Mouse (Mus musculus): ENCODE measurements around the gene Slc9a8. TPM values are rescaled to one million over a fixed set of nuclear protein-coding genes. Genes with fewer than 3 reads are reported as not detected.

Slc9a8 gene
- 9.4 TPM for polyA plus RNA-seq (2014; fragmentation: Illumina TruSeq; extraction: RNeasy Lipid Tissue Mini Kit (QIAGEN cat#74804); ENCODE audit: low replicate concordance)

DNA sequence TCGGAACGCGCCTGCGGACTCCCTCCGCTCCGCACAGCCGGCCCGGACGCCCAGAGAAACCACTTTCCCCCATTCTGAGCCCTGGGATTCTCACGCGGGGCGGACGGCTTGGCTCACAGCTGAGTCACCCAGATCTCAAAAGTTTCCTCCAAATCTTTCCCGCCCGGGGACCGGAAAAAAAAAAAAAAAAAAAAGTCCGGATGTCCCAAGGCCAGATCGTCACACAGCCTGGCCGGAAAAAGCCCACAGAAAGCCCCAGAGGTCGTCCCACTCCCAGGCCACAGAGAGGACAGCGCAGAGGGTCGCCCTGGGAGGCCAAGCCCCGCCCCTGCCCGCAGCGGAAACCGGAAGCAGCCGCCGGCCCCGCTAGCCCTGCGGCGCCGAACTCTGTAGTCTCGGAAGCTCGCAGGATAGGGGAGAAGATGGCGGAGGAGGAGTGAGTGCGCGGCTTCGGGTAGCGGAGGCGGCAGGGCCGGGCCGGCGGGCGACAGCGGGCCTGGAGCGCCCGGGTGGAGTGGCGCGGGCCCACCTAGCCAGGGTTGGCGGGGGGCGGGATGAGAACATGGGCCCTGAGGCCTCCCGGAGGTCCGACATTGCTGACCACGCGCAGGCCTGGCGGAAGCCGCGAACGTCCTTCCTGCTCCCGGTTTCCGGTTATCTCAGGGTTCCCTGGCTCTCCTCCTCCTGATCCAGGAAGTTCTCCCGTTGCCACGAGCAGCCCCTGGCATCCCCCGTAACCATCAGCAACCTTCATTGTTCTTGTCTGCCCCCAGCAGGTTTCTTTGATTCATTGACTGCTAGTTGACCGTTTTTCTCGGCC is at the start of gene Slc9a8:
Gene Slc9a8 (plus strand): TSS at position 383 of the 820 bp plus-strand sequence.

DNA sequence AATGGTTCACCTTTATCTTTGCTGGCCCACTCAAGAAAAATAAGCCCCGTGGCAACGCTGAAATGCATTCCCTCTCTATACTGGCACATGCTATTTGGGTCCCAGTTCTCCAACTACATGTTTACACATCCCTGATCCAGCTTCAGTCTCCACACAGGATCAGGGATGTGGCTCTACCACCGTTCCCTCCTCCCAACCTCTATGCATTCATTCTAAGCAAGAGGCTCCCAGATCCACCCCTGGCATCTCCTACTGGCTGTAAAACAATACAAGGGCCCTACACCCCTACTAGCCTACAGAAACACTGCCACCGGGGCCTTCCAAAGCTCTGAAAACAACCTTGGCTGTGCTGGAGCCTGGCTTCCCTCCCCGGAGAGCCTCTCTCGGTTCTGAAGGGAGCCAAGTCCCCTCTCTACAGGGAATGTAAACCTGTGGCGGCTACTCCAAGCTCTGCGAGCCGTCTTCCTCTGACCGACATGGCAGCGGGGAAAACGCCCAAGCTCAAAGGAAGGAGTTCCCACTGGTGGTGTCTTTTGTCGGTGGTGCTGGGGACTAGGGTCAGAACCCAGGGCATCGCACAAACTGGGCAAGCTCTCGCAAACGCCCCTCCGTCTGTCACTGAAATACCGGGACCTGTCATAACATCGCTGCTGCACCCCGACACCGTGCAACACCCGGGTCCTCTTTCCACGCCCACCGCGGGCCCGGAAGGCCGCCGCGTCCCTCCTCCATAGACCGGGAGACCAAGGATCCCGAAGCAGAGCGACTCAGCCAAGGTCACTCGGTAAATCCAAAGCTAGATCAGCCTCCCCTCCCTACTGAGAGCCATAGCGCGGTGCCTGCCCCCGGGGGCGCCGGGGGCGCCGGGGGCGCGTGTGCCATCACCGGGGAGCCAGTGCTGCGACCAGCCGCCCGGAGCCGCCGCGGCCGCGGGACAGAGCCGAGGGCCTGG is 70.5 kb downstream of the Slc9a8 start, which contains the start of gene Rnf114:
Gene Rnf114 (plus strand): TSS at position 889 of the 952 bp plus-strand sequence.

DNA sequence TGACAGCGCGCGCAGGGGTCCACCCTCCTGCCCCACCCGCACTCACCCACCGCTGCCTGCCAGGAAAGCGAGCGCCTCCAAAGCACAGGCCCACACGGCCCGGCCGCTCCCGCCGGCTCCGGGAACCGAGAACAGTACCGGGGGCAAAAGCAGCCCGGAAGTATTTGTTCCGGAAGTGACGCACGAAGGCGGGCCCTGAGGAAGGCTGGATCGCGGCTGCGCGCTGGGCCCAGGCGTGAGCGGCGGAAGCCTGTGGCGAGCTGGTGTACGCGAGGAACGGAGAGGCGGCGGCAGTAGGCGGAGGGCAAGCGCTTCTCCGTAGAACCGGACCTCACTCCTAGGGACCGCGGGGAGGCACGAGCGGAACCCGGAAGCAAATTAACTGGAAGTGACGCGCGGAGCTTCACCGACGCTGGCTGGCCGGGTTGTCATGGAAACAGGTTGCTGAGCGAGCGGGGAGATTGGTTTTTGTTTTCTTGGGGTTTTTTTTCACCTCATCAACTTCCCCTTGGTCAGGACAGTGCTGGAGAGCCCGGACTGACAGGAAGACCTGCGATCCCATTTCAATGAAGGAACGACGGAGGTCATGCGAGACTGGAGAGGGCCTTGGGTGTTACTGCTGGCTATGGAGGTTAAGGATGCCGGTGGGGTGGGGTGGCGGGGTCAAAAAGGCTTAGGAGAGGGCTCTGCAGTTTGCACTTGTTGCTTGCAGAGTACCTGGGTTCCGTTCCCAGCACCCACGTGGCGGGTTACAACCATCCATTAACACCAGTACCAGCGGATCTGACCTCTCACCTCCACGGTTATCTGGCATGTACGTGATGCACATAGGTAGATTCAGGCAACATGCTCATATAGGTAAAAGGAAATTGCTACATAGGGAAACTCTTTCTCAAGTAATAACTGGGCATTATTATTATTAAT is 71.5 kb downstream of the Slc9a8 start, which contains the start of gene Spata2:
Gene Spata2 (minus strand): TSS at position 175 of the 924 bp plus-strand sequence.

Other genes with a start within 250 kb of the Slc9a8 start
- gene Kcnb1, start 231.6 kb upstream of the Slc9a8 start, polyA plus RNA-seq (2014; fragmentation: Illumina TruSeq; extraction: RNeasy Lipid Tissue Mini Kit (QIAGEN cat#74804); ENCODE audit: low replicate concordance) = 0.85 TPM
- gene Ptgis, start 181.1 kb upstream of the Slc9a8 start, polyA plus RNA-seq (2014; fragmentation: Illumina TruSeq; extraction: RNeasy Lipid Tissue Mini Kit (QIAGEN cat#74804); ENCODE audit: low replicate concordance) = not detected
- gene B4galt5, start 72.5 kb upstream of the Slc9a8 start, polyA plus RNA-seq (2014; fragmentation: Illumina TruSeq; extraction: RNeasy Lipid Tissue Mini Kit (QIAGEN cat#74804); ENCODE audit: low replicate concordance) = 7.1 TPM
- 18.0 TPM for gene Rnf114, start 70.9 kb downstream of the Slc9a8 start, polyA plus RNA-seq (2014; fragmentation: Illumina TruSeq; extraction: RNeasy Lipid Tissue Mini Kit (QIAGEN cat#74804); ENCODE audit: low replicate concordance)
- gene Spata2, start 71.2 kb downstream of the Slc9a8 start, polyA plus RNA-seq (2014; fragmentation: Illumina TruSeq; extraction: RNeasy Lipid Tissue Mini Kit (QIAGEN cat#74804); ENCODE audit: low replicate concordance) = 7.0 TPM
- 0.26 TPM for gene Snai1, start 116.5 kb downstream of the Slc9a8 start, polyA plus RNA-seq (2014; fragmentation: Illumina TruSeq; extraction: RNeasy Lipid Tissue Mini Kit (QIAGEN cat#74804); ENCODE audit: low replicate concordance)
- gene Ube2v1, start 210.4 kb downstream of the Slc9a8 start, polyA plus RNA-seq (2014; fragmentation: Illumina TruSeq; extraction: RNeasy Lipid Tissue Mini Kit (QIAGEN cat#74804); ENCODE audit: low replicate concordance) = 36.7 TPM
- not detected for gene Gm20431, start 239.8 kb downstream of the Slc9a8 start, polyA plus RNA-seq (2014; fragmentation: Illumina TruSeq; extraction: RNeasy Lipid Tissue Mini Kit (QIAGEN cat#74804); ENCODE audit: low replicate concordance)